10 mouse cellular contexts compared by ENCODE assay signal in the genomic region with DNA sequence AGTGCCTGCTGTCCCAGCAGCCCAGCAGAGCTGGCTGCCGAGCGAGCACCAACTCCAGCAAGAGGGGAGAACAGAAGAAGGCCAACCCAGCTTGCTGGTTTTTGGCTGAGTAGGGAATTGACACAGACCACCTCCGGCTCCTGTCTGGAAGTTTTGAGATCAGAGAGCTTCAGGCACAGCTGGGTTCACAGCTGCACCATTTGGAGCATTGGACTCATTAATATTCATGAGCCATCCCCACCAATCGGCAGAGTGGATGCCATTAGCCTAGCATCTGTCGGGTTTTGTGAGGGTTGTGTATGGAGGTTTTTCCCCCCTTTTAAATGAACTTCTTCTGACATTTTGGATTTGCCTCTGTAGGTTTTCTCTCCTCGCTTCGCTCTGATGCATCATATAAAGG. TPM values are rescaled to one million over a fixed set of nuclear protein-coding genes. Genes with fewer than 3 reads are reported as not detected.
DNase-seq lines count a peak whose midpoint lies in the region; ATAC-seq lines count a peak whose summit lies in the region.
"Had no signal": no experiment of that assay in that cellular context is flagged by ENCODE, and none has a peak within 500 bp of the region (broad histone marks: within the 10 kb centered on the region; RNA-seq: fewer than 3 reads in every experiment).

No protein-coding gene starts in this region.

- H3K4me1 ChIP-seq in limb, embryonic 12.5 days (replicated peaks), result peaks cover 24% of the 10 kb centered on the region
- H3K4me1 ChIP-seq in limb, embryonic 10.5 days, result peaks cover 30% of the 10 kb centered on the region
- peaks cover 36% of the 10 kb centered on the region for H3K4me1 ChIP-seq in embryonic facial prominence, embryonic 13.5 days
- peaks cover 12% of the 10 kb centered on the region; the same call in 1 of the 2 replicates for H3K4me1 ChIP-seq in limb, embryonic 13.5 days
- H3K4me1 ChIP-seq in heart, embryonic 11.5 days (ENCODE audit: control insufficient read depth, insufficient read depth, low read length), result no peaks in the 10 kb centered on the region

- ATAC-seq in limb, embryonic 12.5 days (ENCODE audit: insufficient number of reproducible peaks, insufficient read depth, low FRiP score, low TSS enrichment, low read depth), result no peak
- ATAC-seq in embryonic facial prominence, embryonic 13.5 days (ENCODE audit: insufficient number of reproducible peaks, insufficient read depth, low FRiP score, low TSS enrichment, low read depth), result no peak
- ATAC-seq in limb, embryonic 13.5 days (ENCODE audit: low FRiP score, low read depth), result no peak
- ATAC-seq in heart, embryonic 11.5 days (replicated peaks; ENCODE audit: insufficient number of reproducible peaks, low FRiP score, low TSS enrichment), result no peak

- 31% methylated on average over 7 of the region's 7 CpGs for WGBS in limb, embryonic 12.5 days
- 40% methylated on average over 7 of the region's 7 CpGs for WGBS in limb, embryonic 10.5 days
- 52% methylated on average over 7 of the region's 7 CpGs for WGBS in embryonic facial prominence, embryonic 13.5 days
- 38% methylated on average over 7 of the region's 7 CpGs for WGBS in limb, embryonic 13.5 days
- 51% methylated on average over 7 of the region's 7 CpGs for WGBS in heart, embryonic 11.5 days (ENCODE audit: insufficient replicate concordance)

- no peak overlapping the region for H3K4me2 ChIP-seq in limb, embryonic 12.5 days
- no peak overlapping the region for H3K4me2 ChIP-seq in embryonic facial prominence, embryonic 13.5 days
- H3K4me2 ChIP-seq in limb, embryonic 13.5 days (replicated peaks), result no peak overlapping the region
- H3K4me2 ChIP-seq in heart, embryonic 11.5 days, result no peak overlapping the region
- H3K4me2 ChIP-seq: heart, embryonic 13.5 days had no signal

- no peak overlapping the region for H3K4me3 ChIP-seq in limb, embryonic 12.5 days (replicated peaks)
- H3K4me3 ChIP-seq in limb, embryonic 10.5 days, result no peak overlapping the region; the same call in 1 of the 2 replicates
- no peak overlapping the region for H3K4me3 ChIP-seq in embryonic facial prominence, embryonic 13.5 days
- no peak overlapping the region for H3K4me3 ChIP-seq in limb, embryonic 13.5 days
- H3K4me3 ChIP-seq in heart, embryonic 11.5 days (ENCODE audit: low read depth, low read length), result no peak overlapping the region
- H3K4me3 ChIP-seq: heart, embryonic 13.5 days had no signal

- H3K9ac ChIP-seq in limb, embryonic 12.5 days (replicated peaks), result no peak overlapping the region
- H3K9ac ChIP-seq in embryonic facial prominence, embryonic 13.5 days, result 0 out of 2 replicates have a peak overlapping the region, but pooled peaks have one; percentile 4
- peak overlapping the region; percentile 39; the same call in 1 of the 2 replicates for H3K9ac ChIP-seq in limb, embryonic 13.5 days
- H3K9ac ChIP-seq in heart, embryonic 11.5 days (ENCODE audit: low read depth, low read length), result no peak overlapping the region
- H3K9ac ChIP-seq: heart, embryonic 13.5 days had no signal

- no peaks in the 10 kb centered on the region for H3K9me3 ChIP-seq in limb, embryonic 12.5 days
- H3K9me3 ChIP-seq in limb, embryonic 10.5 days (replicated peaks), result no peaks in the 10 kb centered on the region
- no peaks in the 10 kb centered on the region for H3K9me3 ChIP-seq in embryonic facial prominence, embryonic 13.5 days
- H3K9me3 ChIP-seq in limb, embryonic 13.5 days, result no peaks in the 10 kb centered on the region
- no peaks in the 10 kb centered on the region for H3K9me3 ChIP-seq in heart, embryonic 11.5 days (replicated peaks; ENCODE audit: control insufficient read depth, low read length)
- H3K9me3 ChIP-seq: heart, embryonic 13.5 days had no signal

- H3K36me3 ChIP-seq in limb, embryonic 12.5 days, result peaks cover 45% of the 10 kb centered on the region
- peaks cover 45% of the 10 kb centered on the region for H3K36me3 ChIP-seq in limb, embryonic 10.5 days
- peaks cover 50% of the 10 kb centered on the region for H3K36me3 ChIP-seq in embryonic facial prominence, embryonic 13.5 days
- H3K36me3 ChIP-seq in limb, embryonic 13.5 days, result peaks cover 44% of the 10 kb centered on the region
- H3K36me3 ChIP-seq in heart, embryonic 11.5 days (ENCODE audit: control insufficient read depth, insufficient read depth, low read length), result peaks cover 22% of the 10 kb centered on the region

- H3K27me3 ChIP-seq in limb, embryonic 12.5 days, result 0 out of 2 replicates have a peak, but pooled peaks cover under 1% of the 10 kb centered on the region
- no peaks in the 10 kb centered on the region for H3K27me3 ChIP-seq in limb, embryonic 10.5 days (ENCODE audit: low read depth, poor library complexity, severe bottlenecking)
- H3K27me3 ChIP-seq in embryonic facial prominence, embryonic 13.5 days, result no peaks in the 10 kb centered on the region
- H3K27me3 ChIP-seq in limb, embryonic 13.5 days, result no peaks in the 10 kb centered on the region
- no peaks in the 10 kb centered on the region for H3K27me3 ChIP-seq in heart, embryonic 11.5 days (ENCODE audit: control insufficient read depth, insufficient read depth, low read length)
- H3K27me3 ChIP-seq: heart, embryonic 13.5 days had no signal

- H3K27ac ChIP-seq in limb, embryonic 12.5 days, result peak overlapping the region; percentile 50; the same call in 1 of the 2 replicates
- no peak overlapping the region for H3K27ac ChIP-seq in limb, embryonic 10.5 days
- peak overlapping the region; percentile 13; the same call in 1 of the 2 replicates for H3K27ac ChIP-seq in embryonic facial prominence, embryonic 13.5 days
- no peak overlapping the region for H3K27ac ChIP-seq in limb, embryonic 13.5 days
- H3K27ac ChIP-seq in heart, embryonic 11.5 days (ENCODE audit: low read depth, low read length), result no peak overlapping the region
- H3K27ac ChIP-seq: heart, embryonic 13.5 days had no signal

- no peak for DNase-seq in limb, embryonic 10.5 days (ENCODE audit: low spot score)
- DNase-seq in retina, embryonic 14.5 days (ENCODE audit: low spot score), result peak; percentile 37
- no peak for DNase-seq in urinary bladder, postnatal 4 days (ENCODE audit: low spot score in 2 of 2)
- no peak for DNase-seq in heart, adult 9 months (ENCODE audit: low spot score in 2 of 2)
- DNase-seq: cerebellum, adult 9-10 months had no signal

RNA-seq across cellular contexts. Expression of a gene that starts 10.3 kb away (rescaled TPM):
- 21.1 and 21.2 TPM in 2 replicates for polyA plus RNA-seq in limb, embryonic 12.5 days (2016; fragmentation: Nextera tagmentation; extraction: Ambion mirVana)
- 21.4 and 22.0 TPM in 2 replicates for polyA plus RNA-seq in limb, embryonic 10.5 days (2016; fragmentation: Nextera tagmentation; extraction: Ambion mirVana)
- polyA plus RNA-seq in embryonic facial prominence, embryonic 13.5 days (2015; fragmentation: Nextera tagmentation; extraction: Ambion mirVana), result 23.5 TPM in 2 replicates
- polyA plus RNA-seq in limb, embryonic 13.5 days (2015; fragmentation: Nextera tagmentation; extraction: Ambion mirVana), result 22.2 and 22.3 TPM in 2 replicates
- polyA plus RNA-seq in heart, embryonic 11.5 days (2014; fragmentation: Nextera tagmentation; extraction: Ambion mirVana), result 6.8 and 7.0 TPM in 2 replicates

RNA-seq across cellular contexts. Expression of a gene that starts 21.8 kb away (rescaled TPM):
- polyA plus RNA-seq in limb, embryonic 12.5 days (2016; fragmentation: Nextera tagmentation; extraction: Ambion mirVana), result 184 and 189 TPM in 2 replicates
- polyA plus RNA-seq in limb, embryonic 10.5 days (2016; fragmentation: Nextera tagmentation; extraction: Ambion mirVana), result 179 and 200 TPM in 2 replicates
- polyA plus RNA-seq in embryonic facial prominence, embryonic 13.5 days (2015; fragmentation: Nextera tagmentation; extraction: Ambion mirVana), result 164 and 170 TPM in 2 replicates
- polyA plus RNA-seq in limb, embryonic 13.5 days (2015; fragmentation: Nextera tagmentation; extraction: Ambion mirVana), result 158 and 163 TPM in 2 replicates
- polyA plus RNA-seq in heart, embryonic 11.5 days (2014; fragmentation: Nextera tagmentation; extraction: Ambion mirVana), result 50.7 and 60.0 TPM in 2 replicates

Comparison
In these comparisons a context has a peak if more than half of its experiments do, and no peak if none do; other contexts are left out.
1. H3K27ac ChIP-seq: peak in limb, embryonic 12.5 days (single experiment) and embryonic facial prominence, embryonic 13.5 days (single experiment); none in limb, embryonic 10.5 days (single experiment), limb, embryonic 13.5 days (single experiment) and heart, embryonic 11.5 days (single experiment).
2. H3K9ac ChIP-seq: peak in embryonic facial prominence, embryonic 13.5 days (single experiment) and limb, embryonic 13.5 days (single experiment); none in limb, embryonic 12.5 days (single experiment) and heart, embryonic 11.5 days (single experiment).